Mouse (Mus musculus): Measurements from ENCODE around the gene Wnt7b. TPM values are rescaled to one million over a fixed set of nuclear protein-coding genes. Genes with fewer than 3 reads are reported as not detected.

Wnt7b gene
- polyA plus RNA-seq, 1 experiment: 2.5 TPM

- no peaks in the 10 kb centered on the region for H3K79me2 ChIP-seq (ENCODE audit: control insufficient read depth, insufficient read depth)
- no peak overlapping the region for H3K4me3 ChIP-seq (ENCODE audit: insufficient read depth, poor library complexity, severe bottlenecking)
- TF ChIP-seq USF1 (IDR thresholded peaks at IDR 0.05; ENCODE audit: low read depth): no peak
- no peak for TF ChIP-seq MAX (IDR thresholded peaks at IDR 0.05)
- TF ChIP-seq CTCF (IDR thresholded peaks at IDR 0.05; ENCODE audit: control insufficient read depth, insufficient read depth, insufficient read length): no peak
- no peak for TF ChIP-seq MYOD1 (IDR thresholded peaks at IDR 0.05; ENCODE audit: control insufficient read depth, insufficient read length, low read depth)
- TF ChIP-seq CEBPB (IDR thresholded peaks at IDR 0.05; ENCODE audit: low read depth): no peak
- no peak for TF ChIP-seq MYOG (IDR thresholded peaks at IDR 0.05; ENCODE audit: control insufficient read depth, extremely low read depth, insufficient read length)
- TF ChIP-seq FOSL1 (IDR thresholded peaks at IDR 0.05; ENCODE audit: insufficient read depth, low read length, poor library complexity, severe bottlenecking): no peak
- no peaks in the 10 kb centered on the region for H3K36me3 ChIP-seq (ENCODE audit: control insufficient read depth, insufficient read depth)
- no peaks in the 10 kb centered on the region for H3K79me3 ChIP-seq (ENCODE audit: low read depth)
- H3ac ChIP-seq (ENCODE audit: control insufficient read depth, insufficient read length, low read depth): no peak overlapping the region
- H3K27me3 ChIP-seq (ENCODE audit: control insufficient read depth, insufficient read depth, insufficient read length): no peaks in the 10 kb centered on the region
Observed at GRCm38 (mm10) chr15:85603422-85603821, 21.1 kb upstream of the Wnt7b start.

- H3ac ChIP-seq (ENCODE audit: control insufficient read depth, insufficient read length, low read depth): no peak overlapping the region
- no peaks in the 10 kb centered on the region for H3K36me3 ChIP-seq (ENCODE audit: control insufficient read depth, insufficient read depth)
- no peaks in the 10 kb centered on the region for H3K27me3 ChIP-seq (ENCODE audit: control insufficient read depth, insufficient read depth, insufficient read length)
- no peak overlapping the region for H3K4me3 ChIP-seq (ENCODE audit: insufficient read depth, poor library complexity, severe bottlenecking)
- H3K79me3 ChIP-seq (ENCODE audit: low read depth): no peaks in the 10 kb centered on the region
- no peaks in the 10 kb centered on the region for H3K79me2 ChIP-seq (ENCODE audit: control insufficient read depth, insufficient read depth)
- TF ChIP-seq MYOD1 (IDR thresholded peaks at IDR 0.05; ENCODE audit: control insufficient read depth, insufficient read length, low read depth): no peak
- TF ChIP-seq USF1 (IDR thresholded peaks at IDR 0.05; ENCODE audit: low read depth): no peak
- no peak for TF ChIP-seq FOSL1 (IDR thresholded peaks at IDR 0.05; ENCODE audit: insufficient read depth, low read length, poor library complexity, severe bottlenecking)
- no peak for TF ChIP-seq CTCF (IDR thresholded peaks at IDR 0.05; ENCODE audit: control insufficient read depth, insufficient read depth, insufficient read length)
- TF ChIP-seq MYOG (IDR thresholded peaks at IDR 0.05; ENCODE audit: control insufficient read depth, extremely low read depth, insufficient read length): no peak
- no peak for TF ChIP-seq CEBPB (IDR thresholded peaks at IDR 0.05; ENCODE audit: low read depth)
- TF ChIP-seq MAX (IDR thresholded peaks at IDR 0.05): no peak
Observed at GRCm38 (mm10) chr15:85602733-85603132, 20.5 kb upstream of the Wnt7b start.

- no peaks in the 10 kb centered on the region for H3K36me3 ChIP-seq (ENCODE audit: control insufficient read depth, insufficient read depth)
- H3K27me3 ChIP-seq (ENCODE audit: control insufficient read depth, insufficient read depth, insufficient read length): no peaks in the 10 kb centered on the region
- H3K4me3 ChIP-seq (ENCODE audit: insufficient read depth, poor library complexity, severe bottlenecking): no peak overlapping the region
- no peak for TF ChIP-seq CEBPB (IDR thresholded peaks at IDR 0.05; ENCODE audit: low read depth)
- H3K79me3 ChIP-seq (ENCODE audit: low read depth): no peaks in the 10 kb centered on the region
- H3K79me2 ChIP-seq (ENCODE audit: control insufficient read depth, insufficient read depth): no peaks in the 10 kb centered on the region
- H3ac ChIP-seq (ENCODE audit: control insufficient read depth, insufficient read length, low read depth): no peak overlapping the region
Observed at GRCm38 (mm10) chr15:85602021-85602420, 19.7 kb upstream of the Wnt7b start.

- no peaks in the 10 kb centered on the region for H3K36me3 ChIP-seq (ENCODE audit: control insufficient read depth, insufficient read depth)
- H3K79me3 ChIP-seq (ENCODE audit: low read depth): no peaks in the 10 kb centered on the region
- no peaks in the 10 kb centered on the region for H3K79me2 ChIP-seq (ENCODE audit: control insufficient read depth, insufficient read depth)
- H3ac ChIP-seq (ENCODE audit: control insufficient read depth, insufficient read length, low read depth): no peak overlapping the region
- H3K4me3 ChIP-seq (ENCODE audit: insufficient read depth, poor library complexity, severe bottlenecking): no peak overlapping the region
- no peaks in the 10 kb centered on the region for H3K27me3 ChIP-seq (ENCODE audit: control insufficient read depth, insufficient read depth, insufficient read length)
- no peak for TF ChIP-seq CEBPB (IDR thresholded peaks at IDR 0.05; ENCODE audit: low read depth)
- TF ChIP-seq MYOD1 (IDR thresholded peaks at IDR 0.05; ENCODE audit: control insufficient read depth, insufficient read length, low read depth): peak; percentile 68
- TF ChIP-seq MAX (IDR thresholded peaks at IDR 0.05): no peak
- TF ChIP-seq CTCF (IDR thresholded peaks at IDR 0.05; ENCODE audit: control insufficient read depth, insufficient read depth, insufficient read length): no peak
- TF ChIP-seq FOSL1 (IDR thresholded peaks at IDR 0.05; ENCODE audit: insufficient read depth, low read length, poor library complexity, severe bottlenecking): no peak
- no peak for TF ChIP-seq MYOG (IDR thresholded peaks at IDR 0.05; ENCODE audit: control insufficient read depth, extremely low read depth, insufficient read length)
- peak; percentile 57 for TF ChIP-seq USF1 (IDR thresholded peaks at IDR 0.05; ENCODE audit: low read depth)
Observed at GRCm38 (mm10) chr15:85601202-85601601, 18.9 kb upstream of the Wnt7b start.

- Histone ChIP-seq H3K4me3 (ENCODE audit: insufficient read depth, poor library complexity, severe bottlenecking) (no peak overlapping the region), H3K79me2 (ENCODE audit: control insufficient read depth, insufficient read depth) (no peaks in the 10 kb centered on the region), H3K36me3 (ENCODE audit: control insufficient read depth, insufficient read depth) (no peaks in the 10 kb centered on the region), H3K79me3 (ENCODE audit: low read depth) (no peaks in the 10 kb centered on the region), H3ac (ENCODE audit: control insufficient read depth, insufficient read length, low read depth) (peak overlapping the region; percentile 9), H3K27me3 (ENCODE audit: control insufficient read depth, insufficient read depth, insufficient read length) (no peaks in the 10 kb centered on the region)
- TF ChIP-seq USF1 (IDR thresholded peaks at IDR 0.05; ENCODE audit: low read depth) (no peak), CTCF (IDR thresholded peaks at IDR 0.05; ENCODE audit: control insufficient read depth, insufficient read depth, insufficient read length) (no peak), MYOG (IDR thresholded peaks at IDR 0.05; ENCODE audit: control insufficient read depth, extremely low read depth, insufficient read length) (no peak), MAX (IDR thresholded peaks at IDR 0.05) (no peak), FOSL1 (IDR thresholded peaks at IDR 0.05; ENCODE audit: insufficient read depth, low read length, poor library complexity, severe bottlenecking) (no peak), MYOD1 (IDR thresholded peaks at IDR 0.05; ENCODE audit: control insufficient read depth, insufficient read length, low read depth) (no peak), CEBPB (IDR thresholded peaks at IDR 0.05; ENCODE audit: low read depth) (no peak)
Observed at GRCm38 (mm10) chr15:85600696-85601094, 18.4 kb upstream of the Wnt7b start.

GRCm38 (mm10) chr15:85599887-85600695, 17.8 kb upstream of the Wnt7b start:
- Histone ChIP-seq H3ac (ENCODE audit: control insufficient read depth, insufficient read length, low read depth) (peak overlapping the region; percentile 60), H3K4me3 (ENCODE audit: insufficient read depth, poor library complexity, severe bottlenecking) (no peak overlapping the region)
- no peak for TF ChIP-seq USF1 (IDR thresholded peaks at IDR 0.05; ENCODE audit: low read depth)
- peak; percentile 54 for TF ChIP-seq MYOD1 (IDR thresholded peaks at IDR 0.05; ENCODE audit: control insufficient read depth, insufficient read length, low read depth)

More at GRCm38 (mm10) chr15:85599887-85600695, 17.8 kb upstream of the Wnt7b start:
- Histone ChIP-seq H3K36me3 (ENCODE audit: control insufficient read depth, insufficient read depth) (no peaks in the 10 kb centered on the region), H3K79me2 (ENCODE audit: control insufficient read depth, insufficient read depth) (no peaks in the 10 kb centered on the region), H3K27me3 (ENCODE audit: control insufficient read depth, insufficient read depth, insufficient read length) (no peaks in the 10 kb centered on the region), H3K79me3 (ENCODE audit: low read depth) (no peaks in the 10 kb centered on the region)

Data from C2C12 (cell line).